Mouse (Mus musculus) liver, embryonic 14.5 days (tissue): ENCODE measurements around the gene Rnaseh2a.

Experiments used
- CTCF ChIP-seq: IDR thresholded peaks from 2 replicates; pipeline ENCODE4 v1.5.1; 2016; ENCODE audit warnings: antibody characterized with exemption, low read depth, control low read depth
- EP300 ChIP-seq: IDR thresholded peaks from 2 replicates; pipeline ENCODE4 v1.6.1; 2016; ENCODE audit warnings: antibody characterized with exemption, low read depth

DNA sequence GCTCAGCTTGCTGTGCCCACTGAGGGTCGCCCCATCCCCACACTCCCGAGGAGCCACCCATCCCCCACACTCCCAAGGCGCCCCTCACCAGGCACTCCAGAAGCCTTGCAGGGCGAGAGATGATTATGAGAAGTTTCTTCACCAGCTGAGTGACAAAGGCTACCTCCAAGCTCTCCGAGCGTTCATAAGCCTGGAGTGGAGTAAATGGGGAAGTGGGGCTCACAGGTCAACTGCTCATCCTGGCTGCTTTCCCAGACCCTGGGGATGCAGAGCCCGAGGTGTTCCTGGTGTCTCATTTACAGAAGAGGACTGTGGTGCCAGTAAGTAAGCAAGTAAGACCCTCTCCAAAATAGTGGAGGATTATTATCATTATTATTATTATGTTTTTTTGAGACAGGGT is 44.0 kb downstream of the Rnaseh2a start:
- TF ChIP-seq CTCF (no peak), EP300 (no peak)
